Comparison of ENCODE assay signal across 21 mouse cellular contexts in the genomic region with DNA sequence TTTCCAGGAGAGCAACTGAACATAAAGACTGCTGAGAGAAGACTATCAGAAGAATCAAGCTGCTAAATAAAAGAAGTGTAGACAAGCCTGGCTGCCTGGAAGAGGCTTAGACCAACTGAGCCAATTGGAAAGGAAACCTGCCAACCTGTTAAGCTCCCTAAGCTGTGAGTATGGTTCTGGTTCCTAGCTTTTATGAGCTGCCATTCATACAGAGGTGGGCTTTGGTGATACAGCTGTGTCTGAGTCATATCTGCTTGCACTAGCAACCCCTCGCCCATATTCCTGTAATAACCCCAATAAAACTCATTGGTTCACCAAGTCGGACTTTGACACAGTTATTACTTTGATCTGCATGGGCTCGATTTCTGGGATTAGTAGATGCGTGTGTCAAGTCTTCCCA.
"Had no signal": no experiment of that assay in that cellular context is flagged by ENCODE, and none has a peak within 500 bp of the region (broad histone marks: within the 10 kb centered on the region; RNA-seq: fewer than 3 reads in every experiment).

No protein-coding gene starts in this region.

- H3K27ac ChIP-seq: kidney, embryonic 15.5 days; liver, embryonic 13.5 days; macrophage; midbrain, embryonic 10.5 days; midbrain, embryonic 13.5 days; neural tube, embryonic 13.5 days had no signal

- DNase-seq: kidney, adult 11 months; kidney, adult 8-10 months; kidney, postnatal 10 days; kidney, postnatal 36 days; left cerebral cortex, postnatal 4 days; liver, embryonic 13.5 days; lung, adult 2 months; lung, postnatal 14 days; retina, postnatal 1 day; right cerebral cortex, postnatal 25 days; spleen, adult 18-20 months; thymus, adult 18-20 months; thymus, postnatal 36 days had no signal

- H3K36me3 ChIP-seq: kidney, embryonic 15.5 days; liver, embryonic 13.5 days; midbrain, embryonic 10.5 days; midbrain, embryonic 13.5 days; neural tube, embryonic 13.5 days had no signal

- H3K4me1 ChIP-seq: kidney, embryonic 15.5 days; liver, embryonic 13.5 days; megakaryocyte, embryonic 14.5 days; midbrain, embryonic 10.5 days; midbrain, embryonic 13.5 days; neural tube, embryonic 13.5 days had no signal

- H3K27me3 ChIP-seq: kidney, embryonic 15.5 days; liver, embryonic 13.5 days; megakaryocyte, embryonic 14.5 days; midbrain, embryonic 13.5 days; neural tube, embryonic 13.5 days had no signal

- H3K4me3 ChIP-seq: kidney, embryonic 15.5 days; liver, embryonic 13.5 days; megakaryocyte, embryonic 14.5 days; midbrain, embryonic 10.5 days; midbrain, embryonic 13.5 days; myocyte; neural tube, embryonic 13.5 days had no signal

- H3K9me3 ChIP-seq: kidney, embryonic 15.5 days; liver, embryonic 13.5 days; midbrain, embryonic 10.5 days; midbrain, embryonic 13.5 days; neural tube, embryonic 13.5 days had no signal

- ATAC-seq: midbrain, embryonic 13.5 days; midbrain, embryonic 16.5 days had no signal

- H3K9ac ChIP-seq: kidney, embryonic 15.5 days; liver, embryonic 13.5 days; midbrain, embryonic 13.5 days; neural tube, embryonic 13.5 days had no signal

- H3K4me2 ChIP-seq: kidney, embryonic 15.5 days; liver, embryonic 13.5 days; midbrain, embryonic 13.5 days; neural tube, embryonic 13.5 days had no signal
